Mouse (Mus musculus) heart, postnatal 0 days (tissue): ENCODE results near the gene Trim17. TPM values are rescaled to one million over a fixed set of nuclear protein-coding genes. Genes with fewer than 3 reads are reported as not detected.

Source experiments
- ATAC-seq: fragments of 200-750 bp; cut with Nextera tagmentation; 2 replicates; pipeline ENCODE4 v1.8.0; 2017; ENCODE audit warnings: low read depth, moderate number of reproducible peaks, moderate library complexity; ENCODE audit not compliant: insufficient read depth
- DNase-seq: peaks from one replicate; pipeline ENCODE4 v3.0.0-alpha.2; 2016; ENCODE audit warnings: low spot score
- H3K27ac ChIP-seq: fragments of 300-500 bp; sonication (generic); 2 replicates; pipeline ENCODE4 v1.5.1; 2014; ENCODE audit warnings: low read depth, mild to moderate bottlenecking
- H3K27me3 ChIP-seq: fragments of 300-500 bp; sonication (generic); 2 replicates; pipeline ENCODE4 v1.6.1; 2014; ENCODE audit warnings: low read length, mixed read lengths; ENCODE audit not compliant: control insufficient read depth, insufficient read depth
- H3K36me3 ChIP-seq: fragments of 300-500 bp; sonication (generic); replicated peaks from 2 replicates; pipeline ENCODE4 v1.6.1; 2014; ENCODE audit warnings: low read length, mixed read lengths; ENCODE audit not compliant: control insufficient read depth, insufficient read depth
- H3K4me1 ChIP-seq: fragments of 300-500 bp; sonication (generic); 2 replicates; pipeline ENCODE4 v1.6.1; 2014; ENCODE audit warnings: antibody characterized with exemption; ENCODE audit not compliant: control insufficient read depth, insufficient read depth
- H3K4me2 ChIP-seq: fragments of 300-500 bp; sonication (generic); 2 replicates; pipeline ENCODE4 v1.6.1; 2014; ENCODE audit warnings: low read depth, mild to moderate bottlenecking, low read length, moderate library complexity
- H3K4me3 ChIP-seq: fragments of 300-500 bp; sonication (generic); 2 replicates; pipeline ENCODE4 v1.5.1; 2014; ENCODE audit warnings: low read depth, low read length
- H3K9ac ChIP-seq: fragments of 300-500 bp; sonication (generic); replicated peaks from 2 replicates; pipeline ENCODE4 v1.6.1; 2014; ENCODE audit warnings: low read depth, low read length, mixed read lengths
- H3K9me3 ChIP-seq: fragments of 300-500 bp; sonication (generic); replicated peaks from 2 replicates; pipeline ENCODE4 v1.6.1; 2016; ENCODE audit warnings: low read length; ENCODE audit not compliant: control insufficient read depth
- CTCF ChIP-seq: IDR thresholded peaks from 2 replicates; pipeline ENCODE4 v1.5.1; 2016; ENCODE audit warnings: antibody characterized with exemption, control low read depth, low read depth
- EP300 ChIP-seq: IDR thresholded peaks from 2 replicates; pipeline ENCODE4 v1.6.1; 2016; ENCODE audit warnings: antibody characterized with exemption, low read depth
- WGBS: fragments of 180-500 bp; shearing (Covaris S2); extraction: QIAGEN DNeasy Blood & Tissue Kit; methylation state at CpG from one replicate; pipeline ENCODE4 v1.1.7; 2014; 5-methylcytosine and 5-hydroxymethylcytosine counted together
- polyA plus RNA-seq: library from polyadenylated mRNA; unstranded; fragments of >200 nt; fragmentation: Nextera tagmentation; extraction: Ambion mirVana; gene quantifications from 2 replicates; pipeline ENCODE4 v1.2.1, GENCODE M21; 2015
- total RNA-seq: library from RNA; depleted of rRNA; stranded (reverse); fragments of >200 nt; gene quantifications from 2 replicates; pipeline ENCODE4 v1.2.3, GENCODE M21; 2014; ENCODE audit warnings: low replicate concordance

Trim17 gene
- total and polyA plus RNA-seq, 2 experiments from 2014 or later, result 0.33 TPM; not detected in 1

DNA sequence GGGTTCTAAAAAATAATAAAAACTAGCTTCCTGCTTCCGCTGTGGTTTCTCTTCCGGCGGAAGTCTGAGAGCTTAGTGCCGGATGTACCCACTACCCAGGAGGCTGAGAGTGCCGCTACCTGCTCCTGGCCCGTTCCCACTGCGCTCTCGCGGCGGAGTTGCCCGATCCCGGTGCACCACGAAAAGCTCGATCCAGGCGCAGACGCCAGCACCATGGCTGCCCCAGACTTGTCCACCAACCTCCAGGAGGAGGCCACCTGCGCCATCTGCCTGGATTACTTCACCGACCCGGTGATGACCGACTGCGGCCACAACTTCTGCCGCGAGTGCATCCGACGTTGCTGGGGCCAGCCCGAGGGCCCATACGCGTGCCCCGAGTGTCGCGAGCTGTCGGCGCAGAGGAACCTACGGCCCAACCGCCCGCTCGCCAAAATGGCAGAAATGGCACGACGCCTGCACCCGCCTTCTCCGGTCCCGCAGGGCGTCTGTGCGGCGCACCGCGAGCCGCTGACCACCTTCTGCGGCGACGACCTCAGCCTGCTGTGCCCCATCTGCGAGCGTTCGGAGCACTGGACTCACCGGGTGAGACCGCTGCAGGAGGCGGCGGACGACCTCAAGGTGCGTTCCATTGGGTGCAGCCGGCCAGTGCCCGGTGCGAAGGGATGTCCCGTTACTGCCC is 23.7 kb downstream of the Trim17 start, which contains the start of gene Trim11:
Trim11 (plus strand) TSS at position 67 of the 679 bp plus-strand sequence.
- Histone ChIP-seq H3K4me3 (peak within 1 kb of the TSS; percentile 88), H3K9ac (peak within 1 kb of the TSS; percentile 90), H3K27me3 (no peaks in the 10 kb centered on the region), H3K36me3 (peaks cover 12% of the 10 kb centered on the region), H3K4me1 (peaks cover 41% of the 10 kb centered on the region), H3K4me2 (peak within 1 kb of the TSS; percentile 90), H3K27ac (peak within 1 kb of the TSS; percentile 87), H3K9me3 (no peaks in the 10 kb centered on the region)
- DNase-seq (peak; percentile 82), ATAC-seq (peak; percentile 55)
- TF ChIP-seq EP300 (no peak), CTCF (no peak)
- WGBS, result 1% methylated on average over 64 of the region's 64 CpGs

DNA sequence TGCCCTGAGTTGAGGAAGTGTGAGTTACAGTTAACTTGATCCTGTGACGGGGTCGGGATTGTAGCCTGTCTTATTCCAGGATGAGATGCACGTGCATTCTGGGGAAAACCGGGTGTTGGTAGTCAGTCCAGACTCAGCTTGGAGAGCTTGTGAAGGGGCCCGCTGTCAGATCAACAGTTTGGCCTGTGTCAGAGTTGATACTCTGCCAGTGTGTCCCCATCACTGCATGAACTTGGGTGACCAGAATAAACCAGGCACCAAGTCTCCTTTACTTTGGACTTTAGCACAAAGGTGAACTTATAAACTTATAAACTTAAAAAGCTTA is 24.2 kb downstream of the Trim17 start:
- peak overlapping the region; percentile 90 for H3K4me2 ChIP-seq
- DNase-seq (no peak), ATAC-seq (no peak)
- 2% methylated on average over 5 of the region's 5 CpGs for WGBS
- H3K27me3 ChIP-seq, result no peaks in the 10 kb centered on the region
- peak overlapping the region; percentile 90 for H3K9ac ChIP-seq
- peak overlapping the region; percentile 87 for H3K27ac ChIP-seq
- peaks cover 41% of the 10 kb centered on the region for H3K4me1 ChIP-seq
- TF ChIP-seq CTCF (no peak), EP300 (no peak)
- H3K9me3 ChIP-seq, result no peaks in the 10 kb centered on the region
- peaks cover 13% of the 10 kb centered on the region for H3K36me3 ChIP-seq
- peak overlapping the region; percentile 88 for H3K4me3 ChIP-seq

DNA sequence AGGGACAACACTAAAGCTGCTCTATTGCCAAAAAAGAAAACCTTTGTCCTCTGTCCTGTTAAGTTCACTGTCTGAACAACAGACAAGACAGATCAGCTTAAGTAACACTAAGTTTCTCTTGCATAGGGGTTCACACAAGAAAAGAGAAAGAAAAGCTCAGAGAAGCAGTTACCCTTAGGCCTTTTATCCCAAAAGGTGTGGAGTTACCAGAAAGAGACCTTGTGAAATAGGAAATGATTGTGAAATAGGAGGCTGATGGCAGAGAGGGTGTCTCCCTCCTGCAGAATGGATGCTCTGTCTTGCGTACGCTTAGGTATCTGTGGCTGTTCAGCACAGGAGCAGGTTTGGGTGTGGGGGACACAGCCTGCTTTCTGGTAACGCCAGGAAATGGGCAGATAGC is 24.7 kb downstream of the Trim17 start:
- 45% methylated on average over 3 of the region's 3 CpGs for WGBS
- Histone ChIP-seq H3K4me3 (peak overlapping the region; percentile 88), H3K4me2 (peak overlapping the region; percentile 90), H3K36me3 (peaks cover 18% of the 10 kb centered on the region), H3K4me1 (peaks cover 41% of the 10 kb centered on the region), H3K27me3 (no peaks in the 10 kb centered on the region), H3K9me3 (no peaks in the 10 kb centered on the region), H3K27ac (peak overlapping the region; percentile 87; the same call in 1 of the 2 replicates), H3K9ac (peak overlapping the region; percentile 90)
- no peak for ATAC-seq
- no peak for DNase-seq
- no peak for TF ChIP-seq CTCF
- TF ChIP-seq EP300, result no peak

DNA sequence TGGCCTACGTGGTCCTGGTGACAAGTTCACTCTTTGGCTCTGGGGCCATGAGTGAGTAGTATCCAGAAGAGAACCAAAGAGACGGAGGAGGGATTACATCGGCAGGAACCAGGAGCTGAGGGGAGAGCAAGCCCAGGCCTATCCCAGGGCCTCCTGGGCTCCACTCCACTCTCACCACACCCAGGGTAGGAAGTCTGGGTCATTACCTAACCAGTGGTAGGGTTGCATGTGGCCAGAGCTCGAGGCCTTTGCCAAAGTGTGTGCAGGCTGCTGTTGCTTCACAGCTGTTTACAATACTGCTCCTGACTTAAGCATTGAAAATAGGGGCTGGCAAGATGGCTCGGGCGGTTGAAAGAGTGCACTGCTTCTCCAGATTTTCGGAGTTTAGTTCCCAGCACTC is 25.2 kb downstream of the Trim17 start:
- Histone ChIP-seq H3K36me3 (peaks cover 21% of the 10 kb centered on the region), H3K27me3 (no peaks in the 10 kb centered on the region), H3K4me3 (peak overlapping the region; percentile 88), H3K9ac (peak overlapping the region; percentile 90), H3K4me2 (peak overlapping the region; percentile 90), H3K9me3 (no peaks in the 10 kb centered on the region), H3K27ac (peak overlapping the region; percentile 56), H3K4me1 (peaks cover 46% of the 10 kb centered on the region)
- DNase-seq (no peak), ATAC-seq (no peak)
- TF ChIP-seq CTCF, result no peak
- WGBS, result 38% methylated on average over 7 of the region's 7 CpGs

DNA sequence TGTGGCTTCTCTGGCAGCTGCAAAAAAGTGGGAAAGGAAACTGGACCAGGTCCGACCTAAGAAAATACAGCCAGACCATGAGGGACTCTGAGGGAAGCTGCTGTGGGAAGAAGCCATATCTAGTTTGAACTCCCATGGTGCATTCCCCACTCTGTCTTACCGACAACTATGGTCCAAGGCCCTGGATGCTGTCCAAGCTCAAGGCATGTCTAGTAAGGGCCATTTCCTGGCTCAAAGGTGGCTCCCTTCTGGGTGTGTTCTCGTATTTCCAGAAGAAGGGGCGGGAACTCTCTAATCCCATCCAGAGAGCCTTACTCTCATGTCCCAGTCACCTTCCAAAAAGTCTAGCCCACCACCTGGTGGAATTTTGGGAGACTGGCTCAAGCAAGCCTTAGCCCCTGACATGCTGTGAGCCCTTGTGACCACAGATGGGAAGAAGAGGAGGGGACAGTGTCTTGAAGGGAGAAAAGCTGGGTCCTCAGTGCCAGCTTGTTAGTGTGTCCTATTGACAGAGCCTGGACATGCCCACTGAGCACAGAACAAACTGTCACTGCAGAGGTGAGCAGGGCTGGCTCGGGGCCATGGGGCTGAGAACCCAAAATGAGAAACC is 26.0 kb downstream of the Trim17 start:
- H3K27ac ChIP-seq, result peak overlapping the region; percentile 56
- 33% methylated on average over 5 of the region's 5 CpGs for WGBS
- TF ChIP-seq EP300 (no peak), CTCF (no peak)
- no peaks in the 10 kb centered on the region for H3K9me3 ChIP-seq
- peak overlapping the region; percentile 90 for H3K4me2 ChIP-seq
- H3K4me1 ChIP-seq, result peaks cover 54% of the 10 kb centered on the region
- peak overlapping the region; percentile 90 for H3K9ac ChIP-seq
- H3K27me3 ChIP-seq, result no peaks in the 10 kb centered on the region
- H3K36me3 ChIP-seq, result peaks cover 29% of the 10 kb centered on the region
- ATAC-seq (no peak), DNase-seq (no peak)
- H3K4me3 ChIP-seq, result peak overlapping the region; percentile 88; the same call in 1 of the 2 replicates
